Mouse (Mus musculus): ENCODE measurements at regions not wholly inside any gene's neighbourhood (a gene's known extent, or its start where the extent isn't known, plus 50 kb on each side); places are given as distances from the start of the nearest gene placed in this dataset.

DNA sequence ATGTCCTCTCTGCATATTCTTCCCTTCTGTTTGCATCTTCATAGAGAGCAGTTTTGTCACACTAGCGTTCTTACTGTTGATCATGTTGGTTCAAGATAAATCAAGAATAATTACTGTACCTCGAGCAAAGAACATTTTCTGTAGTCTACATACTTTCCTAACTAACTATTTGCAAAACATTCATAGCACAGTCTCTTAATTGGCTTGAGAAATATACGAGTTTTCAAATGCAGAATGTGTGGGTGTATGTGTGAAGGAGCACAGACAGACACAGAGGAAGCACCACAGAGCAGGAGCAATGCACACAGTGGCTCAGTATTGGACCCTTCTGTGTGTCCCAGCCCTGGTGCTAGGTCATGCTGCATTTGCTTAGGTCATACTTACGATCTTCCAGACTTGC, 322.7 kb upstream of the 4931417E11Rik start:
- DNase-seq = peak; percentile 16

DNA sequence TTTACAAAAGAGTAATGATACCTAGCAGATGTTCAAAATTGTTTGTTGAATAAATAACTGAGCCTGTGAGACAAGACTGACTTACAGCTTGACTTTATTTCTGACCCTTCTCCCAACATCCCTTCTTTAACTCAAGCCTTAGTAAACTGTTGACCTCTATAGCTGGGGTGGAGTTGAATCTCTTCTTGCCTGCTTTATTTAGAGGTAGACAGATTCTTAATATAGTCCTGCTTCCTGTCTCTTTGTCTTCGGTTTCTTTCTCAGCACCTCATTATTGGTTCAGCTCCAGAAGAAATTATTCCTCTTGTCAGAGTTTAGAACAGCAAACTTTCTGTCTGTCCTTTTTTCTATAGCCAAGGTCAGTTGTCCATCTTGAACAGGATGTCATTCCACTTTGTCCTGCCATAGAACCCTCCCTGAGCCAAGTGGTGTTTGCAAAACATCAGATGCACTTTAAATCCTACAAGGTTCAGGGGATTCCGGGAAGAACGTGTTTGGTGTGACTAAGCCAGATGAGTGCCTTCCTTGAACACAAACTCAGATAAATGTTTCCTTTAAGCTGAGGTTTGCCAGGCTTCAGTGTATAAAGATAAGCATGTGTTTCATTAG, 286.8 kb upstream of the 4931417E11Rik start:
- DNase-seq = no peak
